Comparison of ENCODE assay signal across 8 mouse cellular contexts in genomic region chr17:24208641-24209042, GRCm38 (mm10). TPM values are rescaled to one million over a fixed set of nuclear protein-coding genes. Genes with fewer than 3 reads are reported as not detected.
DNase-seq lines count a peak whose midpoint lies in the region; ATAC-seq lines count a peak whose summit lies in the region.

No protein-coding gene starts in this region.

- 3% methylated on average over 29 of the region's 29 CpGs for whole genome bisulfite sequencing in heart, embryonic 10.5 days
- WGBS in heart, embryonic 12.5 days = 4% methylated on average over 29 of the region's 29 CpGs
- 1% methylated on average over 29 of the region's 29 CpGs for WGBS in limb, embryonic 10.5 days

- no peaks in the 10 kb centered on the region for H3K9me3 ChIP-seq in heart, embryonic 10.5 days
- no peaks in the 10 kb centered on the region for H3K9me3 ChIP-seq in heart, embryonic 12.5 days (replicated peaks)
- no peaks in the 10 kb centered on the region for H3K9me3 ChIP-seq in limb, embryonic 10.5 days (replicated peaks)

- peak overlapping the region; percentile 91 for H3K27ac ChIP-seq in heart, embryonic 10.5 days
- H3K27ac ChIP-seq in brown adipose tissue, adult 24 weeks (replicated peaks; ENCODE audit: low read depth, low read length) = no peak overlapping the region
- peak overlapping the region; percentile 61 for H3K27ac ChIP-seq in heart, embryonic 12.5 days (ENCODE audit: poor library complexity, severe bottlenecking)
- peak overlapping the region; percentile 96 for H3K27ac ChIP-seq in limb, embryonic 10.5 days

- H3K4me2 ChIP-seq in heart, embryonic 12.5 days = peak overlapping the region; percentile 89

- H3K27me3 ChIP-seq in heart, embryonic 10.5 days (ENCODE audit: insufficient read depth, poor library complexity, severe bottlenecking) = peaks cover 42% of the 10 kb centered on the region
- peaks cover 27% of the 10 kb centered on the region for H3K27me3 ChIP-seq in heart, embryonic 12.5 days (replicated peaks)
- peaks cover 22% of the 10 kb centered on the region for H3K27me3 ChIP-seq in limb, embryonic 10.5 days (ENCODE audit: low read depth, poor library complexity, severe bottlenecking)

- H3K4me1 ChIP-seq in heart, embryonic 10.5 days = peaks cover 87% of the 10 kb centered on the region
- H3K4me1 ChIP-seq in brown adipose tissue, adult 24 weeks (ENCODE audit: control insufficient read depth, insufficient read depth, insufficient read length, low read length) = peaks cover 16% of the 10 kb centered on the region
- peaks cover 72% of the 10 kb centered on the region for H3K4me1 ChIP-seq in heart, embryonic 12.5 days (replicated peaks)
- H3K4me1 ChIP-seq in limb, embryonic 10.5 days = peaks cover 90% of the 10 kb centered on the region

- no peak for DNase-seq in heart, embryonic 10.5 days (ENCODE audit: low spot score)
- no peak for DNase-seq in heart, postnatal 25 days (ENCODE audit: low spot score)
- DNase-seq in limb, embryonic 10.5 days (ENCODE audit: low spot score) = peak; percentile 75
- DNase-seq in naive thymus-derived CD4-positive, alpha-beta T cell, adult 2 months (ENCODE audit: low read depth) = peak; percentile 41
- no peak for DNase-seq in right cerebral cortex, adult 18-20 months
- DNase-seq in layer of hippocampus, adult 8-10 months (ENCODE audit: low spot score in 2 of 2) = no peak

- H3K9ac ChIP-seq in heart, embryonic 12.5 days = peak overlapping the region; percentile 76

- ATAC-seq in heart, embryonic 12.5 days (ENCODE audit: insufficient number of reproducible peaks, low FRiP score) = 0 out of 2 replicates have a peak, but pooled peaks have one; percentile 0

- peak overlapping the region; percentile 67 for H3K4me3 ChIP-seq in heart, embryonic 10.5 days
- peak overlapping the region; percentile 47 for H3K4me3 ChIP-seq in brown adipose tissue, adult 24 weeks (ENCODE audit: insufficient read depth, low read depth, low read length)
- H3K4me3 ChIP-seq in heart, embryonic 12.5 days = peak overlapping the region; percentile 54
- peak overlapping the region; percentile 70 for H3K4me3 ChIP-seq in limb, embryonic 10.5 days

- no peaks in the 10 kb centered on the region for H3K36me3 ChIP-seq in heart, embryonic 10.5 days
- H3K36me3 ChIP-seq in heart, embryonic 12.5 days = no peaks in the 10 kb centered on the region
- peaks cover 4% of the 10 kb centered on the region; the same call in 1 of the 2 replicates for H3K36me3 ChIP-seq in limb, embryonic 10.5 days

- intact Hi-C loops in heart, postnatal 25 days (cut with DNase I) = no loop called here

RNA-seq across cellular contexts. Expression of gene Ntn3, which starts 0.7 kb away (rescaled TPM):
- 1.9 and 3.6 TPM in 2 replicates for polyA plus RNA-seq in heart, embryonic 10.5 days (2016; fragmentation: Nextera tagmentation; extraction: Ambion mirVana)
- under 1 TPM; 0.64 to 0.73 TPM for total RNA-seq in heart, postnatal 25 days (2021)
- 0.52 and 1.6 TPM in 2 replicates for polyA plus RNA-seq in brown adipose tissue, adult 24 weeks (2012; ENCODE audit: insufficient read depth, insufficient read length, missing spikeins)
- polyA plus RNA-seq in heart, embryonic 12.5 days (2016; fragmentation: Nextera tagmentation; extraction: Ambion mirVana) = 2.0 and 2.6 TPM in 2 replicates
- 6.7 and 10.7 TPM in 2 replicates for polyA plus RNA-seq in limb, embryonic 10.5 days (2016; fragmentation: Nextera tagmentation; extraction: Ambion mirVana)
- total RNA-seq in layer of hippocampus, adult 8-10 months (2022) = 10 to 100 TPM in 1 of 4 experiments, 1 to 10 TPM in 3; 8.6 to 10.1 (median 9.3) TPM

RNA-seq across cellular contexts. Expression of gene Tbc1d24, which starts 3.3 kb away (rescaled TPM):
- 5.3 TPM in 2 replicates for polyA plus RNA-seq in heart, embryonic 10.5 days (2016; fragmentation: Nextera tagmentation; extraction: Ambion mirVana)
- 1 to 10 TPM; 8.3 to 9.4 TPM for total RNA-seq in heart, postnatal 25 days (2021)
- polyA plus RNA-seq in brown adipose tissue, adult 24 weeks (2012; ENCODE audit: insufficient read depth, insufficient read length, missing spikeins) = 2.7 and 7.0 TPM in 2 replicates
- 5.1 and 5.3 TPM in 2 replicates for polyA plus RNA-seq in heart, embryonic 12.5 days (2016; fragmentation: Nextera tagmentation; extraction: Ambion mirVana)
- polyA plus RNA-seq in limb, embryonic 10.5 days (2016; fragmentation: Nextera tagmentation; extraction: Ambion mirVana) = 3.9 and 8.7 TPM in 2 replicates
- 10 to 100 TPM; 60.0 to 71.5 (median 64.0) TPM for total RNA-seq in layer of hippocampus, adult 8-10 months (2022)

RNA-seq across cellular contexts. Expression of gene Tedc2, which starts 12.0 kb away (rescaled TPM):
- 9.9 and 10.0 TPM in 2 replicates for polyA plus RNA-seq in heart, embryonic 10.5 days (2016; fragmentation: Nextera tagmentation; extraction: Ambion mirVana)
- total RNA-seq in heart, postnatal 25 days (2021) = 1 to 10 TPM; 1.7 to 2.2 TPM
- polyA plus RNA-seq in brown adipose tissue, adult 24 weeks (2012; ENCODE audit: insufficient read depth, insufficient read length, missing spikeins) = 2.2 and 4.2 TPM in 2 replicates
- 6.0 and 7.5 TPM in 2 replicates for polyA plus RNA-seq in heart, embryonic 12.5 days (2016; fragmentation: Nextera tagmentation; extraction: Ambion mirVana)
- polyA plus RNA-seq in limb, embryonic 10.5 days (2016; fragmentation: Nextera tagmentation; extraction: Ambion mirVana) = 24.1 and 24.5 TPM in 2 replicates
- total RNA-seq in layer of hippocampus, adult 8-10 months (2022) = 10 to 100 TPM in 2 of 4 experiments, 1 to 10 TPM in 2; 8.7 to 11.4 (median 10.0) TPM

RNA-seq across cellular contexts. Expression of gene Atp6v0c, which starts 39.1 kb away (rescaled TPM):
- 538 and 598 TPM in 2 replicates for polyA plus RNA-seq in heart, embryonic 10.5 days (2016; fragmentation: Nextera tagmentation; extraction: Ambion mirVana)
- total RNA-seq in heart, postnatal 25 days (2021) = 100 to 1,000 TPM; 225 to 246 TPM
- polyA plus RNA-seq in brown adipose tissue, adult 24 weeks (2012; ENCODE audit: insufficient read depth, insufficient read length, missing spikeins) = 241 and 250 TPM in 2 replicates
- 534 and 535 TPM in 2 replicates for polyA plus RNA-seq in heart, embryonic 12.5 days (2016; fragmentation: Nextera tagmentation; extraction: Ambion mirVana)
- 414 and 422 TPM in 2 replicates for polyA plus RNA-seq in limb, embryonic 10.5 days (2016; fragmentation: Nextera tagmentation; extraction: Ambion mirVana)
- total RNA-seq in layer of hippocampus, adult 8-10 months (2022) = 1,000 to 10,000 TPM in 3 of 4 experiments, 100 to 1,000 TPM in 1; 996 to 1,139 (median 1,074) TPM

RNA-seq across cellular contexts. Expression of gene Ccnf, which starts 42.6 kb away (rescaled TPM):
- 67.9 and 78.9 TPM in 2 replicates for polyA plus RNA-seq in heart, embryonic 10.5 days (2016; fragmentation: Nextera tagmentation; extraction: Ambion mirVana)
- 1 to 10 TPM; 1.1 to 1.2 TPM for total RNA-seq in heart, postnatal 25 days (2021)
- polyA plus RNA-seq in brown adipose tissue, adult 24 weeks (2012; ENCODE audit: insufficient read depth, insufficient read length, missing spikeins) = 0.79 TPM in 1 of 2 replicates, not detected in the other
- 49.4 and 55.8 TPM in 2 replicates for polyA plus RNA-seq in heart, embryonic 12.5 days (2016; fragmentation: Nextera tagmentation; extraction: Ambion mirVana)
- polyA plus RNA-seq in limb, embryonic 10.5 days (2016; fragmentation: Nextera tagmentation; extraction: Ambion mirVana) = 117 and 120 TPM in 2 replicates
- 1 to 10 TPM; 5.1 to 8.0 (median 7.5) TPM for total RNA-seq in layer of hippocampus, adult 8-10 months (2022)

Comparison
In these comparisons a context has a peak if more than half of its experiments do, and no peak if none do; other contexts are left out.
1. DNase-seq: peak in limb, embryonic 10.5 days (single experiment) and naive thymus-derived CD4-positive, alpha-beta T cell, adult 2 months (single experiment); none in heart, embryonic 10.5 days (single experiment), heart, postnatal 25 days (single experiment), right cerebral cortex, adult 18-20 months (single experiment) and layer of hippocampus, adult 8-10 months (0 of 2).
2. Peak in every context shown above with its lines, with median percentiles within 50 percentile points of each other: H3K4me3 ChIP-seq.